Mouse (Mus musculus): ENCODE data around the gene Macf1. TPM values are rescaled to one million over a fixed set of nuclear protein-coding genes. Genes with fewer than 3 reads are reported as not detected.
"Not testable (repeated sequence)": the region's sequence is repeated elsewhere in the genome, so short reads cannot be mapped to it uniquely, and the experiment has no call there.

The Macf1 gene
- polyA plus RNA-seq, 1 experiment from 2014 or later: 47.4 TPM

- Histone ChIP-seq H3K9ac (no peak overlapping the region), H3K4me1 (peaks cover 43% of the 10 kb centered on the region), H3K36me3 (peaks cover 4% of the 10 kb centered on the region; the same call in 1 of the 2 replicates), H3K27ac (peak overlapping the region; percentile 54; the same call in 1 of the 2 replicates), H3K27me3 (no peaks in the 10 kb centered on the region), H3K4me2 (no peak overlapping the region), H3K4me3 (no peak overlapping the region), H3K9me3 (no peaks in the 10 kb centered on the region)
- ATAC-seq (ENCODE audit: insufficient number of reproducible peaks, low FRiP score, low TSS enrichment, low read depth): no peak
- 84% methylated on average over 1 of the region's 1 CpGs for WGBS
These were observed 17.6 kb downstream of the Macf1 start for GRCm38 (mm10) chr4:123666517-123666916.

- Histone ChIP-seq H3K4me3 (peak overlapping the region; percentile 96), H3K4me1 (peaks cover 43% of the 10 kb centered on the region), H3K9me3 (no peaks in the 10 kb centered on the region), H3K36me3 (no peaks in the 10 kb centered on the region), H3K9ac (no peak overlapping the region; the same call in 1 of the 2 replicates), H3K4me2 (peak overlapping the region; percentile 84), H3K27me3 (no peaks in the 10 kb centered on the region), H3K27ac (peak overlapping the region; percentile 96)
- ATAC-seq (ENCODE audit: insufficient number of reproducible peaks, low FRiP score, low TSS enrichment, low read depth): no peak
- WGBS: 32% methylated on average over 11 of the region's 11 CpGs
These were observed 18.4 kb downstream of the Macf1 start for GRCm38 (mm10) chr4:123665681-123666278.

- Histone ChIP-seq H3K4me2 (peak overlapping the region; percentile 84), H3K9me3 (no peaks in the 10 kb centered on the region), H3K4me1 (peaks cover 43% of the 10 kb centered on the region), H3K27me3 (no peaks in the 10 kb centered on the region), H3K9ac (peak overlapping the region; percentile 85), H3K36me3 (no peaks in the 10 kb centered on the region), H3K4me3 (peak overlapping the region; percentile 96), H3K27ac (peak overlapping the region; percentile 96)
- under 1% methylated on average over 49 of the region's 58 CpGs for WGBS
- ATAC-seq (ENCODE audit: insufficient number of reproducible peaks, low FRiP score, low TSS enrichment, low read depth): peak; percentile 53
These were observed 19.1 kb downstream of the Macf1 start for GRCm38 (mm10) chr4:123664951-123665661.

GRCm38 (mm10) chr4:123664021-123664950 lies 19.9 kb downstream of the Macf1 start:
- Histone ChIP-seq H3K4me2 (peak overlapping the region; percentile 84), H3K27ac (peak overlapping the region; percentile 96), H3K4me1 (peaks cover 40% of the 10 kb centered on the region), H3K9me3 (no peaks in the 10 kb centered on the region), H3K9ac (peak overlapping the region; percentile 85), H3K27me3 (no peaks in the 10 kb centered on the region), H3K36me3 (no peaks in the 10 kb centered on the region), H3K4me3 (peak overlapping the region; percentile 96)
- peak; percentile 72 for ATAC-seq (ENCODE audit: insufficient number of reproducible peaks, low FRiP score, low TSS enrichment, low read depth)
- under 1% methylated on average over 113 of the region's 125 CpGs for WGBS

- no peaks in the 10 kb centered on the region for H3K27me3 ChIP-seq
- H3K4me2 ChIP-seq: peak overlapping the region; percentile 84
- peak overlapping the region; percentile 96 for H3K27ac ChIP-seq
- peaks cover 40% of the 10 kb centered on the region for H3K4me1 ChIP-seq
- no peak for ATAC-seq (ENCODE audit: insufficient number of reproducible peaks, low FRiP score, low TSS enrichment, low read depth)
- H3K4me3 ChIP-seq: peak overlapping the region; percentile 96
- H3K9me3 ChIP-seq: no peaks in the 10 kb centered on the region
- WGBS: under 1% methylated on average over 12 of the region's 12 CpGs
- peak overlapping the region; percentile 85 for H3K9ac ChIP-seq
- H3K36me3 ChIP-seq: no peaks in the 10 kb centered on the region
These were observed 20.5 kb downstream of the Macf1 start for GRCm38 (mm10) chr4:123663688-123663965.

GRCm38 (mm10) chr4:123662914-123663687 lies 21.1 kb downstream of the Macf1 start:
- Histone ChIP-seq H3K4me2 (peak overlapping the region; percentile 84), H3K9ac (peak overlapping the region; percentile 85; the same call in 1 of the 2 replicates), H3K36me3 (no peaks in the 10 kb centered on the region), H3K27me3 (no peaks in the 10 kb centered on the region), H3K4me3 (peak overlapping the region; percentile 96), H3K27ac (peak overlapping the region; percentile 96), H3K9me3 (no peaks in the 10 kb centered on the region), H3K4me1 (peaks cover 40% of the 10 kb centered on the region)
- 4% methylated on average over 15 of the region's 15 CpGs for WGBS
- no peak for ATAC-seq (ENCODE audit: insufficient number of reproducible peaks, low FRiP score, low TSS enrichment, low read depth)

- no peak overlapping the region for H3K4me2 ChIP-seq
- H3K9ac ChIP-seq: no peak overlapping the region
- peaks cover 14% of the 10 kb centered on the region for H3K4me1 ChIP-seq
- H3K27ac ChIP-seq: no peak overlapping the region
- no peaks in the 10 kb centered on the region for H3K27me3 ChIP-seq
- no peak for ATAC-seq (ENCODE audit: insufficient number of reproducible peaks, low FRiP score, low TSS enrichment, low read depth)
- no peak overlapping the region for H3K4me3 ChIP-seq
- WGBS: 90% methylated on average over 1 of the region's 1 CpGs
- H3K9me3 ChIP-seq: no peaks in the 10 kb centered on the region
- no peaks in the 10 kb centered on the region for H3K36me3 ChIP-seq
These were observed 26.0 kb downstream of the Macf1 start for GRCm38 (mm10) chr4:123658175-123658574.

- H3K9me3 ChIP-seq: no peaks in the 10 kb centered on the region
- H3K36me3 ChIP-seq: no peaks in the 10 kb centered on the region
- H3K4me3 ChIP-seq: no peak overlapping the region
- H3K4me2 ChIP-seq: no peak overlapping the region
- ATAC-seq (ENCODE audit: insufficient number of reproducible peaks, low FRiP score, low TSS enrichment, low read depth): no peak
- H3K27me3 ChIP-seq: no peaks in the 10 kb centered on the region
- WGBS: 85% methylated on average over 5 of the region's 5 CpGs
- H3K27ac ChIP-seq: no peak overlapping the region
- no peak overlapping the region for H3K9ac ChIP-seq
- H3K4me1 ChIP-seq: no peaks in the 10 kb centered on the region
These were observed 28.9 kb downstream of the Macf1 start for GRCm38 (mm10) chr4:123655245-123655644.

- H3K9me3 ChIP-seq: no peaks in the 10 kb centered on the region
- no peak overlapping the region for H3K9ac ChIP-seq
- H3K4me3 ChIP-seq: no peak overlapping the region
- H3K4me2 ChIP-seq: no peak overlapping the region
- H3K4me1 ChIP-seq: no peaks in the 10 kb centered on the region
- 93% methylated on average over 4 of the region's 4 CpGs for WGBS
- ATAC-seq (ENCODE audit: insufficient number of reproducible peaks, low FRiP score, low TSS enrichment, low read depth): no peak
- no peak overlapping the region for H3K27ac ChIP-seq
- no peaks in the 10 kb centered on the region for H3K27me3 ChIP-seq
- no peaks in the 10 kb centered on the region for H3K36me3 ChIP-seq
These were observed 29.6 kb downstream of the Macf1 start for GRCm38 (mm10) chr4:123654566-123654965.

GRCm38 (mm10) chr4:123653446-123653845 lies 30.7 kb downstream of the Macf1 start:
- WGBS: 90% methylated on average over 5 of the region's 5 CpGs
- not testable (repeated sequence) for ATAC-seq (ENCODE audit: insufficient number of reproducible peaks, low FRiP score, low TSS enrichment, low read depth)

GRCm38 (mm10) chr4:123652130-123652529 lies 32.0 kb downstream of the Macf1 start:
- no peaks in the 10 kb centered on the region for H3K4me1 ChIP-seq
- H3K36me3 ChIP-seq: no peaks in the 10 kb centered on the region
- 80% methylated on average over 3 of the region's 3 CpGs for WGBS
- no peak overlapping the region for H3K4me3 ChIP-seq
- H3K27me3 ChIP-seq: no peaks in the 10 kb centered on the region
- no peak overlapping the region for H3K4me2 ChIP-seq
- no peak overlapping the region; the same call in 1 of the 2 replicates for H3K27ac ChIP-seq
- no peak overlapping the region for H3K9ac ChIP-seq
- ATAC-seq (ENCODE audit: insufficient number of reproducible peaks, low FRiP score, low TSS enrichment, low read depth): no peak
- H3K9me3 ChIP-seq: no peaks in the 10 kb centered on the region

More at GRCm38 (mm10) chr4:123653446-123653845, 30.7 kb downstream of the Macf1 start:
- not testable (repeated sequence) for H3K36me3 ChIP-seq, H3K9ac ChIP-seq, H3K4me3 ChIP-seq, H3K4me2 ChIP-seq, H3K27me3 ChIP-seq, H3K27ac ChIP-seq, H3K4me1 ChIP-seq, H3K9me3 ChIP-seq

Data from limb, embryonic 15.5 days (tissue).